Mouse (Mus musculus): ENCODE measurements around the gene Ppl.
A peak's percentile ranks its signal among the peaks of the same experiment; 100 is the strongest.

DNA sequence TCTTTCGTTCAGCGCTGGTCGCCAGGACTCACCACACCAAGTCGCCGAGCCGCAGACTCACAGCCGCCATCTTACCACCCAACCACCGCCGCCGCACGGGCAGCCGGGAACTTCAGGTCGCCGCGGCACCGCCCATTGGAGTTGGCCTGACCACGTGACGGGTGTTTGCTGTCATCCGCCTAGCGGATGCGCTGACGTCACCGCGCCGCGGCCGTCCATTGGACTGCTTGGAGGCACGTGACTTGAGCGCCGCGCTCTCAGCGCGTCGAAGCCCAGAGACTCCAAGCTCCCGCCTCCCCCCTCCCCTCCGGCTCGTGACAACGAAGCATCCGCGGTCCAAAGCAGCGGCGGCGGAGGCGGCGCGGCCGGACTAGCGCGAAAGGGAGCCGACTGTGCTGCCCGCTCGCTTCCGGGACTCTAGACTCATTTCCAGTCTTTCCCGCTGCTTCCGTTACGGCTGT, 82.4 kb downstream of the Ppl start, which contains the start of the genes Glyr1 and Ubn1:
- peak; percentile 95 for TF ChIP-seq POLR2AphosphoS2 (IDR thresholded peaks at IDR 0.05; ENCODE audit: insufficient read length, low read depth)
- TF ChIP-seq POLR2A (IDR thresholded peaks at IDR 0.05; ENCODE audit: insufficient read length, low read depth) = peak; percentile 92

Measured in myocyte (in vitro differentiated cells).